Mouse (Mus musculus) lung, postnatal 0 days (tissue): ENCODE data around the gene Eef1akmt1.

ENCODE experiments used
- CTCF ChIP-seq: IDR thresholded peaks from 2 replicates; pipeline ENCODE4 v1.5.1; 2016; ENCODE audit warnings: antibody characterized with exemption, mild to moderate bottlenecking
- EP300 ChIP-seq: IDR thresholded peaks from 2 replicates; pipeline ENCODE4 v1.6.1; 2016; ENCODE audit warnings: antibody characterized with exemption, mild to moderate bottlenecking, control low read depth

GRCm38 (mm10) chr14:57545526-57545925, 25.9 kb downstream of the Eef1akmt1 start:
- TF ChIP-seq CTCF (no peak), EP300 (no peak)
